8 mouse cellular contexts compared by ENCODE assay signal in the genomic region with DNA sequence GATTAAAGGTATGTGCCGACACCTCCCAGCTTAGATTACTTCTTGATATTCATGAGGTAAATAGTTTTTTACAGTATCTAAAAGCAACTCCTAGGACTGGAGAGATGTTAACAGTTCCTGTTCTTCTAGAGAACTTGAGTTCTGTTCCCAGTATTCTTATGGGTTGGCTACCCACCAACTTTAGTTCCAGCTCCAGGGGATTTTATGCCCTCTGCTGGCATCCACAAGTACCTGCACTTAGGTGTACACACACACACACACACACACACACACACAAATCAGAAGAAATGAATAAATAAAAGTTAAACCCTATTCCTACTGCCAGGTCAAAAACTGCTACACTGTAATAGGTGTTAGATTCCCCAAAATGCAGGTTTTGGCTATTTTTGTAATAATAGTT. TPM values are rescaled to one million over a fixed set of nuclear protein-coding genes. Genes with fewer than 3 reads are reported as not detected.
DNase-seq lines count a peak whose midpoint lies in the region; ATAC-seq and TF ChIP-seq lines count a peak whose summit lies in the region.
"Had no signal": no experiment of that assay in that cellular context is flagged by ENCODE, and none has a peak within 500 bp of the region (broad histone marks: within the 10 kb centered on the region; RNA-seq: fewer than 3 reads in every experiment).

No protein-coding gene starts in this region.

- peak overlapping the region; percentile 60 for H3K4me2 ChIP-seq in lung, embryonic 14.5 days
- peak overlapping the region; percentile 64 for H3K4me2 ChIP-seq in limb, embryonic 13.5 days (replicated peaks)
- peak overlapping the region; percentile 63; the same call in 1 of the 2 replicates for H3K4me2 ChIP-seq in stomach, embryonic 15.5 days

- H3K36me3 ChIP-seq in lung, embryonic 14.5 days (ENCODE audit: insufficient read depth) = 0 out of 2 replicates have a peak, but pooled peaks cover 8% of the 10 kb centered on the region
- peaks cover 8% of the 10 kb centered on the region for H3K36me3 ChIP-seq in forebrain, embryonic 10.5 days (replicated peaks)
- H3K36me3 ChIP-seq in limb, embryonic 13.5 days = no peaks in the 10 kb centered on the region; the same call in 1 of the 2 replicates
- H3K36me3 ChIP-seq in stomach, embryonic 15.5 days = 0 out of 2 replicates have a peak, but pooled peaks cover 3% of the 10 kb centered on the region

- peak; percentile 22; the same call in 1 of the 2 replicates for TF ChIP-seq CTCF in lung, embryonic 14.5 days (IDR thresholded peaks at IDR 0.05; ENCODE audit: low read depth)

- no peak overlapping the region for H3K9ac ChIP-seq in lung, embryonic 14.5 days
- no peak overlapping the region for H3K9ac ChIP-seq in limb, embryonic 13.5 days
- H3K9ac ChIP-seq in stomach, embryonic 15.5 days = no peak overlapping the region

- ATAC-seq in lung, embryonic 14.5 days (ENCODE audit: insufficient read depth) = no peak
- ATAC-seq in limb, embryonic 13.5 days (ENCODE audit: low FRiP score, low read depth) = no peak
- ATAC-seq in stomach, embryonic 15.5 days (ENCODE audit: insufficient read depth, low FRiP score, low read depth) = no peak

- DNase-seq in lung, embryonic 14.5 days = no peak
- no peak for DNase-seq in lung, postnatal 10 days
- no peak for DNase-seq in forebrain, embryonic 10.5 days (ENCODE audit: extremely low spot score, low spot score)
- no peak for DNase-seq in layer of hippocampus, postnatal 25 days (ENCODE audit: extremely low spot score in 1 of 2, low spot score in 1 of 2)
- DNase-seq in urinary bladder, postnatal 10 days (ENCODE audit: low spot score) = no peak
- DNase-seq: kidney, postnatal 36 days had no signal

- no peak overlapping the region; the same call in 1 of the 2 replicates for H3K27ac ChIP-seq in lung, embryonic 14.5 days (ENCODE audit: low read depth)
- peak overlapping the region; percentile 75; the same call in 1 of the 2 replicates for H3K27ac ChIP-seq in forebrain, embryonic 10.5 days
- H3K27ac ChIP-seq in limb, embryonic 13.5 days = no peak overlapping the region
- H3K27ac ChIP-seq in stomach, embryonic 15.5 days = peak overlapping the region; percentile 89; the same call in 1 of the 2 replicates

- H3K9me3 ChIP-seq in lung, embryonic 14.5 days (ENCODE audit: low read depth, low read length) = no peaks in the 10 kb centered on the region
- H3K9me3 ChIP-seq in forebrain, embryonic 10.5 days = no peaks in the 10 kb centered on the region; the same call in 1 of the 2 replicates
- H3K9me3 ChIP-seq in limb, embryonic 13.5 days = no peaks in the 10 kb centered on the region
- H3K9me3 ChIP-seq in stomach, embryonic 15.5 days = no peaks in the 10 kb centered on the region

- H3K4me1 ChIP-seq in lung, embryonic 14.5 days (ENCODE audit: insufficient read depth) = peaks cover 6% of the 10 kb centered on the region; the same call in 1 of the 2 replicates
- peaks cover 15% of the 10 kb centered on the region for H3K4me1 ChIP-seq in forebrain, embryonic 10.5 days
- H3K4me1 ChIP-seq in limb, embryonic 13.5 days = peaks cover 22% of the 10 kb centered on the region
- H3K4me1 ChIP-seq in stomach, embryonic 15.5 days = peaks cover 14% of the 10 kb centered on the region; the same call in 1 of the 2 replicates

- H3K4me3 ChIP-seq in lung, embryonic 14.5 days (ENCODE audit: low read depth, low read length) = peak overlapping the region; percentile 38
- H3K4me3 ChIP-seq in forebrain, embryonic 10.5 days = peak overlapping the region; percentile 85
- H3K4me3 ChIP-seq in limb, embryonic 13.5 days = no peak overlapping the region
- H3K4me3 ChIP-seq in stomach, embryonic 15.5 days (replicated peaks) = no peak overlapping the region; the same call in 1 of the 2 replicates

- 91% methylated on average over 1 of the region's 1 CpGs for WGBS in lung, embryonic 14.5 days
- 100% methylated on average over 1 of the region's 1 CpGs for WGBS in forebrain, embryonic 10.5 days
- WGBS in limb, embryonic 13.5 days = 100% methylated on average over 1 of the region's 1 CpGs
- 96% methylated on average over 1 of the region's 1 CpGs for WGBS in stomach, embryonic 15.5 days

- no peaks in the 10 kb centered on the region for H3K27me3 ChIP-seq in lung, embryonic 14.5 days (ENCODE audit: insufficient read depth, low read length)
- H3K27me3 ChIP-seq in forebrain, embryonic 10.5 days (ENCODE audit: poor library complexity, severe bottlenecking) = no peaks in the 10 kb centered on the region
- H3K27me3 ChIP-seq in limb, embryonic 13.5 days = no peaks in the 10 kb centered on the region
- H3K27me3 ChIP-seq in stomach, embryonic 15.5 days (replicated peaks) = no peaks in the 10 kb centered on the region

RNA-seq across cellular contexts. Expression of a gene that starts 1.5 kb away (rescaled TPM):
- polyA plus RNA-seq in lung, embryonic 14.5 days (2014; fragmentation: Nextera tagmentation; extraction: Ambion mirVana) = 7.4 and 7.5 TPM in 2 replicates
- polyA plus RNA-seq in forebrain, embryonic 10.5 days (2016; fragmentation: Nextera tagmentation; extraction: Ambion mirVana) = 3.2 and 3.3 TPM in 2 replicates
- polyA plus RNA-seq in limb, embryonic 13.5 days (2015; fragmentation: Nextera tagmentation; extraction: Ambion mirVana) = 5.1 and 5.3 TPM in 2 replicates
- 4.9 and 5.0 TPM in 2 replicates for polyA plus RNA-seq in stomach, embryonic 15.5 days (2015; fragmentation: Nextera tagmentation; extraction: Ambion mirVana)
- total RNA-seq in layer of hippocampus, postnatal 25 days (2021) = 10 to 100 TPM; 52.9 to 54.8 TPM

RNA-seq across cellular contexts. Expression of a gene that starts 52.1 kb away (rescaled TPM):
- 25.9 TPM in 2 replicates for polyA plus RNA-seq in lung, embryonic 14.5 days (2014; fragmentation: Nextera tagmentation; extraction: Ambion mirVana)
- polyA plus RNA-seq in forebrain, embryonic 10.5 days (2016; fragmentation: Nextera tagmentation; extraction: Ambion mirVana) = 22.6 and 24.5 TPM in 2 replicates
- 16.7 and 19.5 TPM in 2 replicates for polyA plus RNA-seq in limb, embryonic 13.5 days (2015; fragmentation: Nextera tagmentation; extraction: Ambion mirVana)
- polyA plus RNA-seq in stomach, embryonic 15.5 days (2015; fragmentation: Nextera tagmentation; extraction: Ambion mirVana) = 14.7 and 16.4 TPM in 2 replicates
- 10 to 100 TPM; 19.3 TPM for total RNA-seq in layer of hippocampus, postnatal 25 days (2021)

Comparison
In these comparisons a context has a peak if more than half of its experiments do, and no peak if none do; other contexts are left out.
1. H3K27ac ChIP-seq: peak in forebrain, embryonic 10.5 days (single experiment) and stomach, embryonic 15.5 days (single experiment); none in lung, embryonic 14.5 days (single experiment) and limb, embryonic 13.5 days (single experiment).
2. H3K4me3 ChIP-seq: peak in lung, embryonic 14.5 days (single experiment) and forebrain, embryonic 10.5 days (single experiment); none in limb, embryonic 13.5 days (single experiment) and stomach, embryonic 15.5 days (single experiment).
3. Peak in every context shown above with its lines, with median percentiles within 50 percentile points of each other: H3K4me2 ChIP-seq.